Comparison of ENCODE assay signal across 8 mouse cellular contexts in genomic region chr5:130144334-130145312, GRCm38 (mm10). TPM values are rescaled to one million over a fixed set of nuclear protein-coding genes. Genes with fewer than 3 reads are reported as not detected.
DNase-seq lines count a peak whose midpoint lies in the region; ATAC-seq lines count a peak whose summit lies in the region.

Kctd7 (plus strand) TSS chr5:130144861.

- peak; percentile 99 for DNase-seq in adipocyte (ENCODE audit: low spot score)
- DNase-seq in embryo, embryonic 10 days (ENCODE audit: low spot score) = peak; percentile 99
- DNase-seq in gastrocnemius, postnatal 10 days = peak; percentile 91
- DNase-seq in induced T-regulatory cell, adult 2 months (ENCODE audit: low read depth) = peak; percentile 97
- DNase-seq in left cerebral cortex, adult 9 months (ENCODE audit: low spot score in 2 of 2) = peak; percentile 98
- peak; percentile 93 for DNase-seq in right cerebral cortex, postnatal 14 days
- peak; percentile 94 to 96 for DNase-seq in urinary bladder, postnatal 36 days (ENCODE audit: low spot score in 2 of 2)

- peak; percentile 77 for ATAC-seq in megakaryocyte progenitor cell, adult 5-6 weeks (replicated peaks; ENCODE audit: poor library complexity)

RNA-seq across cellular contexts. Expression of gene Kctd7, which starts in this region (rescaled TPM):
- total RNA-seq in gastrocnemius, postnatal 10 days (2021) = 1 to 10 TPM; 3.9 to 5.7 TPM
- 1.9 and 2.7 TPM in 2 replicates for total RNA-seq in megakaryocyte progenitor cell, adult 5-6 weeks (2015)
- total RNA-seq in megakaryocyte progenitor cell, adult 5-6 weeks (2017) = 2.3 and 5.3 TPM in 2 replicates

Comparison
In these comparisons a context has a peak if more than half of its experiments do, and no peak if none do; other contexts are left out.
1. Peak in every context shown above with its lines: DNase-seq and ATAC-seq.